Mouse (Mus musculus) embryonic facial prominence, embryonic 14.5 days (tissue): Measurements from ENCODE around the gene Fgf8. TPM values are rescaled to one million over a fixed set of nuclear protein-coding genes. Genes with fewer than 3 reads are reported as not detected.

Experiments used
- ATAC-seq: fragments of 200-750 bp; cut with Nextera tagmentation; 2 replicates; pipeline ENCODE4 v1.8.0; 2017; ENCODE audit warnings: low read depth, moderate number of reproducible peaks, moderate TSS enrichment
- DNase-seq: peaks from one replicate; pipeline ENCODE4 v3.0.0-alpha.2; 2015; ENCODE audit warnings: low spot score
- H3K27ac ChIP-seq: fragments of 300-500 bp; sonication (generic); replicated peaks from 2 replicates; pipeline ENCODE4 v1.5.1; 2014; ENCODE audit warnings: low read depth, mild to moderate bottlenecking, low read length, moderate library complexity
- H3K27me3 ChIP-seq: fragments of 300-500 bp; sonication (generic); replicated peaks from 2 replicates; pipeline ENCODE4 v1.6.1; 2014; ENCODE audit warnings: low read length; ENCODE audit not compliant: control insufficient read depth, insufficient read depth
- H3K36me3 ChIP-seq: fragments of 300-500 bp; sonication (generic); 2 replicates; pipeline ENCODE4 v1.6.1; 2014; ENCODE audit warnings: low read length, mixed read lengths; ENCODE audit not compliant: control insufficient read depth, insufficient read depth
- H3K4me1 ChIP-seq: fragments of 300-500 bp; sonication (generic); 2 replicates; pipeline ENCODE4 v1.6.1; 2014; ENCODE audit warnings: antibody characterized with exemption, low read length; ENCODE audit not compliant: control insufficient read depth, insufficient read depth
- H3K4me2 ChIP-seq: fragments of 300-500 bp; sonication (generic); 2 replicates; pipeline ENCODE4 v1.6.1; 2014; ENCODE audit warnings: low read depth, mild to moderate bottlenecking, low read length, moderate library complexity, mixed read lengths
- H3K4me3 ChIP-seq: fragments of 300-500 bp; sonication (generic); 2 replicates; pipeline ENCODE4 v1.5.1; 2014; ENCODE audit warnings: low read depth, mild to moderate bottlenecking, low read length
- H3K9ac ChIP-seq: fragments of 300-500 bp; sonication (generic); 2 replicates; pipeline ENCODE4 v1.6.1; 2014; ENCODE audit warnings: low read depth, mild to moderate bottlenecking, low read length, moderate library complexity, mixed read lengths
- H3K9me3 ChIP-seq: fragments of 300-500 bp; sonication (generic); 2 replicates; pipeline ENCODE4 v1.6.1; 2016; ENCODE audit warnings: low read length; ENCODE audit not compliant: control insufficient read depth
- WGBS: fragments of 180-500 bp; shearing (Covaris S2); extraction: QIAGEN DNeasy Blood & Tissue Kit; methylation state at CpG from one replicate; pipeline ENCODE4 v1.1.7; 2014; 5-methylcytosine and 5-hydroxymethylcytosine counted together
- polyA plus RNA-seq: library from polyadenylated mRNA; unstranded; fragments of >200 nt; fragmentation: Nextera tagmentation; extraction: Ambion mirVana; gene quantifications from 2 replicates; pipeline ENCODE4 v1.2.1, GENCODE M21; 2014

Fgf8 gene
- polyA plus RNA-seq, 1 experiment from 2014 or later: not detected

GRCm38 (mm10) chr19:45737208-45737845 lies 5.4 kb downstream of the Fgf8 start:
- ATAC-seq (peak; percentile 53), DNase-seq (peak; percentile 64)
- H3K4me2 ChIP-seq: peak overlapping the region; percentile 53
- H3K27ac ChIP-seq: no peak overlapping the region
- no peak overlapping the region for H3K9ac ChIP-seq
- no peaks in the 10 kb centered on the region for H3K36me3 ChIP-seq
- peak overlapping the region; percentile 28 for H3K4me3 ChIP-seq
- peaks cover 22% of the 10 kb centered on the region for H3K4me1 ChIP-seq
- 8% methylated on average over 18 of the region's 23 CpGs for WGBS
- peaks cover 96% of the 10 kb centered on the region for H3K27me3 ChIP-seq
- H3K9me3 ChIP-seq: no peaks in the 10 kb centered on the region

- ATAC-seq: peak; percentile 66
- Histone ChIP-seq H3K4me3 (peak overlapping the region; percentile 28), H3K4me1 (peaks cover 18% of the 10 kb centered on the region), H3K27me3 (peaks cover 95% of the 10 kb centered on the region), H3K36me3 (no peaks in the 10 kb centered on the region), H3K4me2 (peak overlapping the region; percentile 53), H3K9me3 (no peaks in the 10 kb centered on the region), H3K27ac (no peak overlapping the region), H3K9ac (no peak overlapping the region)
- WGBS: 3% methylated on average over 4 of the region's 28 CpGs
- peak; percentile 80 for DNase-seq
Observed at GRCm38 (mm10) chr19:45736855-45737207, 5.9 kb downstream of the Fgf8 start.

GRCm38 (mm10) chr19:45736241-45736640 lies 6.5 kb downstream of the Fgf8 start:
- Histone ChIP-seq H3K9ac (no peak overlapping the region), H3K4me2 (no peak overlapping the region; the same call in 1 of the 2 replicates), H3K4me3 (no peak overlapping the region), H3K9me3 (no peaks in the 10 kb centered on the region), H3K4me1 (peaks cover 13% of the 10 kb centered on the region), H3K36me3 (no peaks in the 10 kb centered on the region), H3K27me3 (peaks cover 89% of the 10 kb centered on the region), H3K27ac (no peak overlapping the region)
- 25% methylated on average over 1 of the region's 1 CpGs for WGBS
- no peak for ATAC-seq
- no peak for DNase-seq

GRCm38 (mm10) chr19:45734762-45735161 lies 8.0 kb downstream of the Fgf8 start:
- 31% methylated on average over 7 of the region's 7 CpGs for WGBS
- no peak for DNase-seq
- ATAC-seq: no peak

GRCm38 (mm10) chr19:45734191-45734590 lies 8.5 kb downstream of the Fgf8 start:
- H3K27ac ChIP-seq: no peak overlapping the region
- no peaks in the 10 kb centered on the region for H3K36me3 ChIP-seq
- H3K4me3 ChIP-seq: no peak overlapping the region
- H3K9ac ChIP-seq: no peak overlapping the region
- DNase-seq: no peak
- H3K4me2 ChIP-seq: no peak overlapping the region
- WGBS: 74% methylated on average over 5 of the region's 5 CpGs
- peaks cover 70% of the 10 kb centered on the region for H3K27me3 ChIP-seq
- ATAC-seq: no peak
- peaks cover 7% of the 10 kb centered on the region for H3K4me1 ChIP-seq
- H3K9me3 ChIP-seq: no peaks in the 10 kb centered on the region

More at GRCm38 (mm10) chr19:45734762-45735161, 8.0 kb downstream of the Fgf8 start:
- Histone ChIP-seq H3K27me3 (peaks cover 76% of the 10 kb centered on the region), H3K4me2 (no peak overlapping the region), H3K36me3 (no peaks in the 10 kb centered on the region), H3K9ac (no peak overlapping the region), H3K9me3 (no peaks in the 10 kb centered on the region), H3K4me1 (peaks cover 7% of the 10 kb centered on the region), H3K27ac (no peak overlapping the region), H3K4me3 (no peak overlapping the region)

- no peaks in the 10 kb centered on the region for H3K9me3 ChIP-seq
- H3K36me3 ChIP-seq: no peaks in the 10 kb centered on the region
- WGBS: 17% methylated on average over 10 of the region's 10 CpGs
- H3K4me1 ChIP-seq: peaks cover 7% of the 10 kb centered on the region
- peaks cover 64% of the 10 kb centered on the region for H3K27me3 ChIP-seq
- no peak overlapping the region for H3K9ac ChIP-seq
- no peak overlapping the region for H3K4me2 ChIP-seq
- DNase-seq (no peak), ATAC-seq (no peak)
- no peak overlapping the region for H3K4me3 ChIP-seq
- H3K27ac ChIP-seq: no peak overlapping the region
Observed at GRCm38 (mm10) chr19:45733564-45733963, 9.2 kb downstream of the Fgf8 start.

- no peaks in the 10 kb centered on the region for H3K36me3 ChIP-seq
- no peak for DNase-seq
- H3K9me3 ChIP-seq: no peaks in the 10 kb centered on the region
- H3K4me1 ChIP-seq: no peaks in the 10 kb centered on the region
- H3K27me3 ChIP-seq: peaks cover 48% of the 10 kb centered on the region
- no peak overlapping the region for H3K4me2 ChIP-seq
- no peak overlapping the region for H3K27ac ChIP-seq
- ATAC-seq: no peak
- WGBS: 84% methylated on average over 7 of the region's 7 CpGs
- no peak overlapping the region for H3K9ac ChIP-seq
- H3K4me3 ChIP-seq: no peak overlapping the region
Observed at GRCm38 (mm10) chr19:45731658-45732057, 11.1 kb downstream of the Fgf8 start.

GRCm38 (mm10) chr19:45730042-45730441 lies 12.7 kb downstream of the Fgf8 start:
- Histone ChIP-seq H3K27ac (no peak overlapping the region), H3K36me3 (no peaks in the 10 kb centered on the region), H3K27me3 (peaks cover 32% of the 10 kb centered on the region), H3K9me3 (no peaks in the 10 kb centered on the region), H3K9ac (no peak overlapping the region), H3K4me3 (no peak overlapping the region), H3K4me1 (peaks cover 8% of the 10 kb centered on the region), H3K4me2 (no peak overlapping the region)
- DNase-seq: no peak
- no peak for ATAC-seq
- 77% methylated on average over 8 of the region's 8 CpGs for WGBS

GRCm38 (mm10) chr19:45727231-45727630 lies 15.5 kb downstream of the Fgf8 start:
- peaks cover 9% of the 10 kb centered on the region for H3K4me1 ChIP-seq
- peaks cover 7% of the 10 kb centered on the region; the same call in 1 of the 2 replicates for H3K27me3 ChIP-seq
- 72% methylated on average over 10 of the region's 10 CpGs for WGBS
- H3K4me3 ChIP-seq: no peak overlapping the region
- H3K9ac ChIP-seq: no peak overlapping the region
- no peak overlapping the region for H3K27ac ChIP-seq
- ATAC-seq (no peak), DNase-seq (no peak)
- no peaks in the 10 kb centered on the region for H3K36me3 ChIP-seq
- no peaks in the 10 kb centered on the region for H3K9me3 ChIP-seq
- no peak overlapping the region for H3K4me2 ChIP-seq
